Mouse (Mus musculus): ENCODE results near the gene Ythdf1.

DNA sequence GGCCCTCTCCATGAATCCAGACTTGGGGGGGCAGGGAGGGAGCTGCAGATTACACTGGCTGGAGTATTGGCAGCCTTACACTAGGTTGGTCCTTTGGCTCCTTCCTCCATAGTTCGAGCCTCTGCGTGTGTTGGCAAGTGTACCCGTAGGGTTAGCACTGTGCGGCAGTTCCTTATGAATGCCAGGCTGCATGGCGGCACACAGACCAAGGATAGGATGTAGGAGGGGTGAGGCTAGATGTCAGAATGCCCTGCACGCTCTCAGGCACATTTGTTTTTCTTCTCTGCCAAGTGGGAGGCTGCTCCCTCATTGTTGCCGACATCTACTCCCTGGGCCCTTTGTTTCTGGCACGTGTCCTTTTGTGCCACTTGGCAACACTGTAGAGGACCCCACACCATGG lies 63.6 kb downstream of the Ythdf1 start:
- TF ChIP-seq MAFK (IDR thresholded peaks at IDR 0.05; ENCODE audit: borderline replicate concordance, low read depth, low read length) (no peak), CTCF (IDR thresholded peaks at IDR 0.05 in 2 of 3, conservative IDR thresholded peaks at IDR 0.05 in 1 of 3; ENCODE audit: control insufficient read depth in 1 of 3, insufficient read depth in 1 of 3, low read depth in 2 of 3, low read length in 3 of 3, poor library complexity in 1 of 3, severe bottlenecking in 1 of 3) (no peak), EP300 (IDR thresholded peaks at IDR 0.05; ENCODE audit: low read depth in 1 of 2, low read length in 2 of 2) (no peak), POLR2A (IDR thresholded peaks at IDR 0.05; ENCODE audit: control insufficient read depth in 1 of 2, insufficient read depth in 1 of 2, low read depth in 1 of 2, low read length in 2 of 2, poor library complexity in 1 of 2) (no peak), SIN3A (IDR thresholded peaks at IDR 0.05; ENCODE audit: low read length) (no peak), NRF1 (IDR thresholded peaks at IDR 0.05; ENCODE audit: insufficient read depth, low read depth, low read length, poor library complexity, severe bottlenecking) (no peak), GATA1 (IDR thresholded peaks at IDR 0.05; ENCODE audit: low read depth, low read length) (no peak)
